Mouse (Mus musculus) layer of hippocampus, postnatal 14 days (tissue): Measurements from ENCODE around the gene Etnk1. TPM values are rescaled to one million over a fixed set of nuclear protein-coding genes. Genes with fewer than 3 reads are reported as not detected.

ENCODE experiments used
- DNase-seq, 2 experiments: peaks; one replicate each; pipeline ENCODE4 v3.0.0; 2021 to 2022; ENCODE audit warnings: low spot score in 2 of 2, mixed read lengths in 1 of 2
- total RNA-seq, 2 experiments: library from RNA; stranded (reverse); gene quantifications; 2 replicates each; pipeline ENCODE4 v1.2.3; 2021

The Etnk1 gene
- total RNA-seq, 2 experiments from 2014 or later, result 149 to 156 TPM

DNA sequence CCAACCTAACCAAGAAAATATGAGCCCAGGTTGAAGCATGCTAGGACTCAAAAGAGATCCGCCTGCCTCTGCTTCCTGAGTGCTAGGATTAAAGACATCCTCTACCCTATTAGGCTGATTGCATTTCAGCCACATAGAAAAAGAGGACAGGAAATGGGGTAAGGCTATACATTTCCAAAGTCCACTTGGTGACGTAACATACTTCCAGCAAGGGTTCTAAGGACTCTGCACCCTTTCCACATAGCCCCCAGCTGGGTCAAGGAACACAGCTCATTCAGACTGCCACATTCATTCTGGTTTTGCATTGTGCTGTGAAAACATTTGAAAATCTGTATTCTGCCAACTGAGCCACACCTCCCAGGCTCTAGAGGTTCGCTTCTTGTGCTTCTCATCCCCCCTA is 41.9 kb downstream of the Etnk1 start:
- DNase-seq, result no peak

DNA sequence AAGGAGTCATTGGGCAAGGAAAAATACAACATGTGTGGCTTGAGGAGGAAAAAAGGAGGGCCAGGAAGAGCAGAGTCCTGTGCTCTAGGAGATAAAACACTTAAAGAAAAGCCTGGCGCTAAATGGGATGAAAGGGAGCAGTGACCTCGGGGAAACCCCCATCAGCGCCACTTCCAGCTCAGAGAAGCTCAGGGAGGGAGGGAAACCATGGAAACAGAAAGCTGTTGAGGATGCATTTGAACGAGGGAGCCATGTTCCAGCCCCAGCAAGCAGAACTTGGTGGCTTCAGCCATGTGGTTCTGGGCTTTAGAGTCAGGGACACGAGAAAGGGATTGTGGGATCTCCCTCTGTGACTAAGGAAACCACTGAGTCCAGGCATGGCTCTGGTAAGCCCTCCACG is 45.7 kb downstream of the Etnk1 start:
- no peak for DNase-seq

DNA sequence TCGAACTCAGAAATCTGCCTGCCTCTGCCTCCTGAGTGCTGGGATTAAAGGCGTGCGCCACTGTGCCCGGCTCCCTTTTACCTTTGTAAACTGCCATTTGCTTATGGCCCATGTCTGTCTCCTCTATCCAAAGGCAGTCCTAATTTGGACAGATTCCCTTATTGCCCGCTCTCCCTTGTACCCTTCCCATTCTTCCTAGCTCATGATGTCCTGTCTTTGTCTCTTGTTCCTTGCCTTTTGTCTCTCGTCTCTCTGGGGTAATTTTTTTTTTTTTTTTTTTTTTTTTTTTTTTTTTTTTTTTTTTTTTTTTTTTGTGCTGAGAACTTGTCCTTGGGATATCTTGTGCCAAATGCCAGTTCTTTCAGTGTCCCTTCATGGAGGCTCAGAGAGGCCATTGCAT is 46.4 kb downstream of the Etnk1 start:
- DNase-seq, result no peak

DNA sequence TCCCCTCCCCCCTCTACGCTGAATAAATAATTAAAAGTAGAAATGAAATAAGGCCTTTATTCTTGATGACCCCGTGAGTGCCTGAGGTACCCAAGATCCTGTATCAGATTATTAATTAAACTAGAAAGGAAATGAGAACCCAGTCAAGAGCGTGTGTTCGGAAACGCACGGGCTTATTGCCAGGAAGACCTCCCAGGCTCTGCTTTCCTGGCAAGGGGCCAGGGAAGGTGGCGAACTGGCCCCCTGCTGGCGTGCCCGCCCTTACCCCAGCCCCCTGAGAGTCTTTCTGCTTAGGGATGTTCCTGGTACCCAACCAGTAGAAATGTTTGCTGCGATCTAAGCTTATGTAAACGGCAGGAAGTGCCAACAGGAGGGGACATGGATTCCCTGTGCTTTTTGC is 49.2 kb downstream of the Etnk1 start:
- no peak for DNase-seq

DNA sequence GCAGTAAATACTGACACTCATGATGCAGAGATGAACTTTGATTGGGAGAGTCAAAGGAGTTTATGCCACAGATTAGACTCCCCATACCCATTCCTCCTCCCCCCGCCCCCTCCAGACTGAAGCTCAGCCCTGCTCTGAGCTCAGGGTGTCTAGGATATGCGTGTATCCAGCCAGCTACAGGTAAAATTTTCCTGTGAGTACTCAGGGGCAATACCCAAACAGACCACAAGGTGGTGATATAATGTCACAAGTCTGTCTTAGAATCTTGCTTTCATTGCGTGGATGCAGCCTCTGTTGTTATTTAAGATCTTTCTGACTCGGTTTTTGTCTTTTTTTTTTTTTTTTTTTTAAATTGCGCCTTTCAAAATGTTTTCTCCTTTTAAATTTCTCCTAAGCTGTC is 52.3 kb downstream of the Etnk1 start:
- DNase-seq, result peak; percentile 34 to 81

DNA sequence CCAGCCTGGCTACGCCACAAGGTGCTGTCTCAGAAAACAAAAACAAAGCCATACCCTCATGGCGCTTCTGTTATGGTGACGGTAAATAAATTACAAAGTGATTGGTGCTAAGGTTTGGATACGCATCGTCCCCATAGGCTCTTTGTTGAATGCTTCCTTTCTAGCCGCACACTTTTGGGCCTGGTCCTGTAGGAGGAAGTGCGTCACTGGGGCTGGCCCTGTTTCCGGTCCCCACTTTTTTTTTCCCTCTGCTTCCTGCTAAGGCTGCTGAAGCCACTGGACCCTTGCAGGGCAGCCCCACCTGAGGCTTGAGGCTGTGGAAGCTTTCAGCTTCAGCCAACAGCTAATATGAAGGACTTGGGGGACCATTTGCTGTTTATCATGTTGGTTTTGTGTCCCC is 54.2 kb downstream of the Etnk1 start:
- DNase-seq, result no peak

DNA sequence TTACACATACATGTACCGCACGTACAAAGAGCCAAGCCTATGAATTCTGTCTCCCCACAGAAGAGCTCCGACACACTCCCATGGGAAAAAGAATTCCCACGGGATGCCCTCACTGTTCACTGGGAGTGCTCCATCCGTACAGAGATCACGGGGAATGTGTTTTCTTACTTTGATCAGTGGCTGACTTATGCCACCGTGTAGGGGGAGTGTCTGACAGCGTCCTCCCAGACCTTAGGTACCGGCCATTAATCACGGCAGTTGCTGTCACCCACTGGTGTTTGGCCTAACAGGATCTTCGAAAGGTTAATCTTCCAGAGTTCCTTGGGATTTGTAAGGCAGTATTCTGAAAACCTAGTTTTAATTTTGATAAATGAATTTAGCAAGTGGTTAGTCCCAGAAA is 57.0 kb downstream of the Etnk1 start:
- no peak for DNase-seq

DNA sequence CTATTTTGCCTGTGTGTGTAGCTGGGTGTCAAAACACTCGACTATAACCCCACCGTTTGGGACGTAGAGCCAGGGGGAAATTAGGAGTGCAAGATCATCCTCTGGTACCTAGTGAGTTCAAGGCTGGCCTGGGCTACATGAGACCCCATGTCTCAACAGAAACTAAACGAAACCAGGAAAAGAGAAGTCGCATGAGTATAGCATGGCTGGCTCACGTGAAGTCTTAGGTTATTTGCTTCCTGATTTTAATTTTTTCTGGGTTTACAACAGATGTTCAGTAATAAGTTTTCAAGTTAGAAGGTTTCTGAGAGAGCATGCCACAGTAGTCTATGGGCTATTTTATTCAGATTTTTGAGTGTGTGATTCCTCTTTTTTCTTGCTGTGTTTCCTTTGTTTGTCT is 57.9 kb downstream of the Etnk1 start:
- DNase-seq, result no peak

DNA sequence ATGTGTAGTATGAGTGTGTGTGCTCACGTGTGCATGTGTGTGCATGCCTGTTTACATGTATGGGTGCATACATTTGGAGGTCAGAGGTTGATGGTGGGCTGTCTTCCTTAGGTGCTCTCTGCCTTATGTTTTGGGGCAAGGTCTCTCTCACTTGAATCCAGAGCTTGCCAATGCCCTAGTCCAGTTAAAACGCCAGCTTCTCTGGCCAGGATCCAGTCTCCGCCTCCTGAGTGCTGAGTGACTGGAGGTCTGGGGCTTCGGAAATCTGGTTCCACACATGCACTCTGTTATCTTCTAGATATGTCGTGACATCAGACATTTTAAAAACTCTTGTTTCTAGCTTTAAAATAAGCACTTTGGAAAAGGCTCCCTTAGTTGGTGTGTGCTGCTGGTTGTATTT is 61.7 kb downstream of the Etnk1 start:
- DNase-seq, result no peak

DNA sequence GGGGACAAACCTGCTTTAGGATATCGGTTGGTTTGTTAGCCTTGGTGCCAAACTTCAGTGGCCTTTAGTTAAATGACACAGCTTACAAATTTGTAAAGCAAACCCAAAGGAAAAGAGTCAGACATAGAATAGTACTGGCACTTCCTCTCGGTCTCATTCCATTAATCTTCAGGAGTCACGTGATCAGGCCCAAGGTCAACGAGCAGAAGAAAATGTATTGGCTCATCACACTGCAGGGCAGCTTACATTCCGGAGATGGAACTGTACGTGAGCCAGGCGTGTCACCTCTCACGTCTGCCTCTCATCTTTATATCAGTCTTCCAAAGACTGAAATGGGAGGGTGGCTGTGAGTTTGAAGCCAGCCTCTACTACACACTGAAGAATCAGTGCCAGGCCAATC is 62.9 kb downstream of the Etnk1 start:
- DNase-seq, result no peak

DNA sequence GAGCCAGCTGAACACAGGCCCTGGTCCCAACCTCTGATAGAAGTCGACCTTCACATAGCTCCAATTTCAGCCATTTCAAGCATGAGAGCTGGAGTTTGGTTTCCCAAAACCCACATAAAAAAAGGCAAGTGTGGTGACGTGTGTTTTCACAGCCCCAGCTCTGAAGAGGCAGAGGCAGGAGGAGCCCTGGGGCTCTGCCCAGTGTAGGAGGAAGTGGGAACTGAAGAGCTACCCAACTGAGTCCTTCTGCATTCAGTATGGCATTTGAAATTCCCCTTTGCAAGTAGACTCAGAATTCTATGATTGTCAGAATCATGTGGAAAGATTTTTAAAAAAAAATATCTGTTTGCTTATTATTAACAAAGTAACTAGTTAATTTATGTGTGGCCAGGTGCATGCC is 63.9 kb downstream of the Etnk1 start:
- no peak for DNase-seq

DNA sequence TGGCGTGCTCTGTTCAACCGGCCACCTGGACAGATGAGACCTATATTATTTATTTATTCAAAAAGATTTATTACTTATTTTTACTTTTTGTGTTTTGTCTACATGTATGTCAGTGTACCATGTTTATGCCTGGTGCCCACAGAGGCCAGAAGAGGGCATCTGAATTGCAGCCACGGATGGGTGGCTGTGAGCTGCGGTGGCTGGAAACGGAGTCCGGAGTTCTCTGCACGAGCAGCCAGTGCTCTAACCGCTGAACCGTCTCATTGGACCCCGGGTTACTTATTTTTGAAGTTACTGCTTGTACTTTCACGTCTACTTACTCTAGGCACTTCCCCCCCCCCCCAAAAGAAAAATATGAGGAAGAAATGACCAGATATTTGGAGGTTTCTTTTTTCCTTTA is 65.7 kb downstream of the Etnk1 start:
- DNase-seq, result no peak

DNA sequence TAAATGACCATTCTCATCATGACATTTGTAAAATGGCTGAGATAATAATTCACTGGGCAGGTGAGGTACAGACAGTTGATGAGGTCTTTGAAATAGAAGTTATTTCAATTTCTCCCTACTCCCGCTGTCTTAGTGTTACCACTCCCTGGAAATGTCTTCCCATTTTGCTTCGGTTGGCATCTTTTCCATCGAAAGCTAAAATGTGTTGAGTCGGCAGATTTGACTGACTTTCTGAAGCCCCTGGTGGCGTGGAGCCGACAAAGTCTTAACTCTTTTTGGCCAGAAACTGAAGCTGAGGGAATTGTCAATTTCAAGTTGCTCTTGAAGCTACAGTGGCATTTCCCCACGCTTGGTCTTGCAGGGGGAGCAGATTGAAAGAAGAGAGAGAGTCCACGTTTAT is 67.8 kb downstream of the Etnk1 start:
- DNase-seq, result no peak

DNA sequence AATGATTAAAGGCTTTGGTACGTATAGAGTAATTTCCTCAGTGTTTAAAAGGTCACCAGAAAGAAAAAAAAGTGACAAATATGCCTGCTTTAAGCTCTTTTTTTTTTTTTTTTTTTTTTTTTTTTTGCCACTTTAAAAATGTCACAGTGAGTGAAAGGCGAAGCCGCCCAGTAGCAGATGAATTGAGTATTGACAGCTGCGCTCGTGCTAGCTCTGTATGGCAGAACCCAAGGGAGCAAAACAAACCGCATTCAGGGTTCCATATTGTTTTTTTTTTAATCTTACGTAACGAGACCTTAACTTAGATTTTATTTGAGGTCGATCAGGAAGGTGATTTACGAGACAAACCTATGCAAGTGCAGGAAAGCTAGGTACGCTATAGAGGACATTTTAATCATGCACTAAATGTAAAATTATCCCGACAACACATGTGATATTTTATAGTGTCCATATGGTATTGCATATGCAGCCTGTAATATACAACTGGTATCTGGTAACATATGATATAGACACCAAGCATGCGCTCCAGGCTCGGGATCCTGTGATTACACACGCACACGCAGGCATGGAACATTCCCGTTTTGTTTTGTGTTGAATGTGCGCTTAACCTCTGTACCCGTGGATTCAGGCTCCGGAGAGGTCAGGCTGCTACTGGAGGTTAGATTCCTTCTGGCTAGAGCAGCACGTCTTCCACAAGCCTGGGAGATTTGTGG is 72.5 kb downstream of the Etnk1 start:
- DNase-seq, result no peak

DNA sequence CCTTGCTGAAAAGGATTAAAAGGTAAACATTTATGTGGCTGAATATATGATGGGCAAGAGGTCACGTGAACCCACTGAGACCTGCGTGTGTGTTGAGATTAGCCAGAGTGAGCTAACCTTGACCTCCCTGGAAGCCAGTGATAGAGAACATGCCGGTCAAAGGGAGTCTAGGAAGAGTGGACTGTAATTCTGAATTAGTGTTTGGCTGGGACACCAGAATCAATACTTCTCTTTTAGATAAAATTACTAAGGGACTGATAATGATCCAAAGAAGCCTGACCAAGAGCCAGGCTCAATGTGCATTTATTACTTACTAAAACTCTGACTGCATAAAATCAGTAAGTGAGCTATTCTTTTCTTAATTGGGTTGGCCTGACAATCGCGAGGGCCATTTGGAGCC is 76.2 kb downstream of the Etnk1 start:
- no peak for DNase-seq

DNA sequence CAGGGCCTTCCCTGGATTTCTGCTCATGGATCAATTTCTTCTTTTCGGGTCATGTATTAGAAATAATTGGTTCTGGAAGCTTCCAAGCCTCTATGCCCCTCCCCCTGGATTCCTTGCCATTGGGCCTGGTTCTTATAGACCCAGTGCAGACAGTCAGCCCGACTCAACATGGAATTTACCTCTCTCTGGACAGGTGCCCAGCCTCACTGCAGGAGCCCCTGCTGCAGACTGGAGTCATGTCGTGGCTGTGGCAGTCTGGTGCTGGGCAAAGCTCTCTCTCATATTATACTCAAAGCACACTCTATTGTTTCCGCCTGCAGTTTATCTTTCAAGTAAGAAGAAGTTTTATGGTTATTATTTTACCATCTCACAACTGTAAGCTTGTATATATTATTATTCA is 90.9 kb downstream of the Etnk1 start:
- DNase-seq, result no peak

DNA sequence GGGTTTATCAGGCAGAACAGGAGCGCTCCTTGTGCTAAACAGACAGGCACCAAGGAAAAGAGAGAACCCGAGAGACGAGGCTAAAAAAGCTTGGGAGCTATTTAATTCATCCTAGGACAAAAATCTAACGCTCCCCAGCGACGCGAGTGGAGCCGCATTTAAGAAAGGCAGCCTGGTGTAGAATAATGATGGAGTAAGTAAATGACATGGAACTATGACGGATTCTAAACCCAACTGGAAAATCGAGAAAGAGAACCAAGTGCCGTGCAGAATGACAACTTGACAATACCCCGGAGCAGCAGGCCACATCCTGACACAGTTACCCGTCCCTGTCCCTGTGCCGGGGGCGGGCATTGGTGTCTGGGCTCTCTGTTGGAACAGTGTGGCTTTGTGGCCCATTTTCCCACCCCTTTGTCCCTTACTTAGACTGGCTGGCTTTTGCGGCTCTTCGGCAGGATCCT is 92.2 kb downstream of the Etnk1 start:
- DNase-seq, result peak; percentile 31 to 41

DNA sequence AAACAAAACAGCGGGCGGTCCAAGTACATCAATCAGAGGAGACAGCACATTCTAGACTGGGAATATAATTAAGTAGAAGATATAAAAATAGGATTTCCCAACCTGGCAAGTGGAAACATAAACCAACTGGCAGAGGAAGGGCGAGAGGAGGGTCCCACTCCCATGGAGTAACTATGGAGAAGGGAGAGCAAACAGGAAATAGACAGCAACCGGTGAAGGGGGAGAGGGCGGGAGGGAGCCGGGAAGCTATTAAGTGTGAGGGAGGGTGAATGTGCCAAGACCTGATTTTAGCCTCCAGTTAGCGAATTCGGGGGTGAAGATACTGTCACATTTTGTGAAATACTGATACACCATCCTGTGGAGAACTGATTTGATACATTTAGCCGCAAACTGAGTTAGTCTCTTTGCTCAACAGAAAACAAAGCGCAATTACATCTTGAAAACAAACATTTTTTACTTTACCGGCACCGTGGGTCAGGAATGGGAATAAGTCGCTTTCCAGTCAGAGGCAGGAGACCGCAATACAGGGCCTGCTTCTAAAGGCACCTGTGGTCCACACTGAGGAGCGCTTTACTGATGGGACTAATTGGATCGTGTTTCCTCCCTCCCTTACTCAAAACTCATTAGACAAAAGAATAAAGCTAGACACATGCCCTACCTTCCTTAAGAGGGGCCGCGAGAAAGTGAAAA is 93.0 kb downstream of the Etnk1 start:
- DNase-seq, result peak; percentile 20 to 26

DNA sequence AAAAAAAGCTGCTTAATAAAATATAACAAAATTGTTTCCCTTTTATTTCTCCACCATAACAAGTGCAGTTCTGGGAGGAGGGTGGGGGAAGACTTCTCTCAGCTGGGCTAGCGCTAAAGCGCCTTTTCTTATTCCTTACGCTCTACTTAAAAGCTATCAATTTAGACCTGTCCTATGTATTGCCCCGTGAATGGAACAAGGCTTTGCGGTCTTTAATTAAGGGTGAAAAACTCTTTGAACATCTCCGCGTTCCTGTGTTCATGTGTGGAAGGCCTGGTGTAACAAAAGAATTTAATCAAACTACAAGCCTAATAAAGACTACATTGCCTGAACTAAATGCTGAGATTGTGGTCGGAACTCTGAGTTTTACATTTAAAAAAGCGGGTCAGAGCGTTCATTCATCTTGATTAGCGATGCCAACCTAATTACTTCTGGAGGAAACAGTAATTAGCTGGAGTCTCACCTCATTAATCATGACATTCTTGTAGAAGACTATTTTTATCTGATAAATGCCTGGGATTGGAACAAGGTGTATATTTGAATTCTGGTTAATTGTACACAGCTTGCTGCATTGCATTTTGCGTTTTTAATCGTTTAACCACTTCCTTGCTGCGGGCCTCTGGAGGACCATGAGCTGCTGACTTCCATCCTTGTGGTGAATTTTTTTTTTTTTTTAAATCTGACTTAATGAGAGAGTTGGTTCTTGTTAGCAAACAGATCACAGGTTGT is 93.7 kb downstream of the Etnk1 start:
- peak in 1 of 2 experiments; percentile 28 for DNase-seq

DNA sequence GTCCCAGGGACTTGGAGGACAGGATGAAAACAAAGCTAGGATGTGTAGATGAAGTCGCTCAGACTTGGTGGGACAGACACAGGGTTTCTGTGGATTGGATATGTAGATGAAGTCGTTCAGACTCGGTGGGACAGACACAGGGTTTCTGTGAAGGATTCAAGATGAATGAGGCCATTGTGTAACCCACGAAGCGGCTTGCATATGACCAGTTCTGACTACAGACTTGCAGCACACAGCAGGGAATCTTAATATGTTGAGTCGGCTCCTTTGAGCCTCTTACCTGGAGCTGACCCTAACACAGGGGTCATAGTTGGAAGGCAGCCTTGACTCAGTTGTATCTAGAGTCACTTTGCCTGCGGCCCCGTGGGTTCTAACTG is 94.3 kb downstream of the Etnk1 start:
- DNase-seq, result no peak

DNA sequence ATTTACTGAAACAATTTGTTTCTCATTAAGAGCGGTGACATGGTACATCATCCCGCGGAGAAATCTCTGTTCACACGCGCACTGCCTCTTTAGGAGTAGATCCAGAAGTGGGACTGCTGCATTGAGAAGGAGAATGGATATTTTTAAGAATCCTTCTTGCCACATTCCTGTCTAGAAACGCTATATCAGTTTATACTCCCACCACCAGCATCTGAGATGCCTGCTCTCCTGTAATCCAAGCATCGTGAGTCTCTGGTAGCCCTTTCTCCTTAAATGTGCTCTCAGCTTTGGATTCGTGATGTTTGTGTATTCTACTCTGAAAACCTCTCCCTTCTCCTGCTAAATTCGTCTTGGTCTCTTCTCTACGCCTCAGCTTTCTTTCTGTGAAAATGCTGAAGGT is 98.5 kb downstream of the Etnk1 start:
- DNase-seq, result no peak

DNA sequence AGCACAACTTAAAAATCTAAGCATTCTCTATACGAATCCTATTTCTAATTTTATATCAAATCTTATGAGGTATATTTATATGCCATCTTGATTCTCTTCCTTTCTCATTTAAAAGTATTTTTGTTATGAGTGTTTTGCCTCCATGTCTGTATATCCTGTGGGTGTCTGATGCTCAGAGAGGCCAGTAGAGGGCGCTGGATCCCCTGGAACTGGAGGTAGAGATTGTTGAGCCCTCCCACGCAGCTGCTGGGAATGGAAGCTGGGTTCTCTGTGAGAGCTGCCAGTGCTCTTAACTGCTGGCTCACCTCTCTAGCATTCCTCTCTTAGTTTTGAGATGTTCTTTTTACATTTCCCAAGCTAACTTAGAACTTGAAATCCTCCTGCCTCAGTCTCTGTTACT is 112.2 kb downstream of the Etnk1 start:
- no peak for DNase-seq
